Mouse (Mus musculus) MEL (cell line): ENCODE results near the gene Csad.

Source experiments
- BHLHE40 ChIP-seq: IDR thresholded peaks from 2 replicates; pipeline ENCODE4 v1.6.1; 2012; ENCODE audit warnings: low read depth, mild to moderate bottlenecking, inconsistent platforms, low read length, improper control_type of control experiment, borderline replicate concordance
- CHD2 ChIP-seq: IDR thresholded peaks from 2 replicates; pipeline ENCODE4 v1.6.1; 2011; ENCODE audit warnings: low read length, improper control_type of control experiment
- CTCF ChIP-seq, 3 experiments: IDR thresholded peaks in 2 of 3; conservative IDR thresholded peaks in 1 of 3; 2 replicates each; pipeline ENCODE4 v1.5.1; 2011 to 2012; ENCODE audit warnings: low read length in 3 of 3, low read depth in 2 of 3, mild to moderate bottlenecking in 2 of 3, improper control_type of control experiment in 1 of 3, inconsistent platforms in 1 of 3, mixed read lengths in 1 of 3, moderate library complexity in 1 of 3; ENCODE audit not compliant: control insufficient read depth in 1 of 3, insufficient read depth in 1 of 3, poor library complexity in 1 of 3, severe bottlenecking in 1 of 3
- E2F4 ChIP-seq: IDR thresholded peaks from 2 replicates; pipeline ENCODE4 v1.6.1; 2011; ENCODE audit warnings: low read depth, low read length, improper control_type of control experiment, borderline replicate concordance
- ETS1 ChIP-seq: IDR thresholded peaks from 2 replicates; pipeline ENCODE4 v1.6.1; 2012; ENCODE audit warnings: low read depth, mild to moderate bottlenecking, inconsistent platforms, low read length, improper control_type of control experiment, moderate library complexity
- GABPA ChIP-seq: IDR thresholded peaks from 2 replicates; pipeline ENCODE4 v1.6.1; 2012; ENCODE audit warnings: low read depth, mild to moderate bottlenecking, inconsistent platforms, low read length, improper control_type of control experiment, moderate library complexity
- JUND ChIP-seq: IDR thresholded peaks from 2 replicates; pipeline ENCODE4 v1.6.1; 2011; ENCODE audit warnings: low read depth, mild to moderate bottlenecking, improper control_type of control experiment, low read length
- MAFK ChIP-seq: IDR thresholded peaks from 2 replicates; pipeline ENCODE4 v1.6.1; 2011; ENCODE audit warnings: low read depth, mild to moderate bottlenecking, low read length, improper control_type of control experiment, borderline replicate concordance
- POLR2A ChIP-seq, 2 experiments: IDR thresholded peaks; 2 replicates each; pipeline ENCODE4 v1.6.1; 2011 to 2012; ENCODE audit warnings: low read length in 2 of 2, mild to moderate bottlenecking in 2 of 2, control low read depth in 1 of 2, improper control_type of control experiment in 1 of 2, low read depth in 1 of 2, moderate library complexity in 1 of 2; ENCODE audit not compliant: control insufficient read depth in 1 of 2, insufficient read depth in 1 of 2, poor library complexity in 1 of 2
- SIN3A ChIP-seq: IDR thresholded peaks from 2 replicates; pipeline ENCODE4 v1.6.1; 2012; ENCODE audit warnings: low read length, improper control_type of control experiment, inconsistent platforms
- USF1 ChIP-seq: IDR thresholded peaks from 2 replicates; pipeline ENCODE4 v1.6.1; 2014; ENCODE audit warnings: low read depth, mild to moderate bottlenecking, inconsistent platforms, low read length, improper control_type of control experiment, moderate library complexity
- USF2 ChIP-seq, 2 experiments: IDR thresholded peaks; 2 replicates each; pipeline ENCODE4 v1.6.1; 2011 to 2012; ENCODE audit warnings: improper control_type of control experiment in 2 of 2, low read length in 2 of 2, borderline replicate concordance in 1 of 2, inconsistent platforms in 1 of 2, low read depth in 1 of 2, mild to moderate bottlenecking in 1 of 2; ENCODE audit not compliant: insufficient read depth in 1 of 2
- ZC3H11A ChIP-seq: IDR thresholded peaks from 2 replicates; pipeline ENCODE4 v1.6.1; 2012; ENCODE audit warnings: low read depth, mild to moderate bottlenecking, inconsistent platforms, low read length, improper control_type of control experiment

DNA sequence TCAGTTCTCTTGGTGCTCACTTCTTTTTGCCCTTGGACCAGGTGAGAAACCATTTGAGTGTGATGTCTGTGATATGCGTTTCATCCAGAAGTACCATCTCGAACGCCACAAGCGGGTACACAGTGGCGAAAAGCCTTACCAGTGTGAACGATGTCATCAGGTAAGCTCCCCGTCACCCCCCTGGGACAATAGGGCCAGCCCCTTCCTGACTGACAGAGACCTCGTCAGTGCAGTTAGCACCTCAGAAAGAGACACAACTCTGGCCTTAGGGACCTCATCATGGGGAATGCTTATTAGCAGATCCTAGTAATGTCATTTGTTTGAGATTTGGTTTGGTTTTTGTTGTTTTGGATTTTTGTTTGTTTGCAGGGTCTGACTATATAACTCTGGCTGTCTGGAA lies 4.6 kb upstream of the Csad start:
- TF ChIP-seq MAFK = no peak
- TF ChIP-seq CTCF (IDR thresholded peaks at IDR 0.05 in 2 of 3, conservative IDR thresholded peaks at IDR 0.05 in 1 of 3; ENCODE audit: control insufficient read depth in 1 of 3, insufficient read depth in 1 of 3, low read depth in 2 of 3, low read length in 3 of 3, poor library complexity in 1 of 3, severe bottlenecking in 1 of 3) = no peak
- TF ChIP-seq POLR2A (IDR thresholded peaks at IDR 0.05; ENCODE audit: control insufficient read depth in 1 of 2, insufficient read depth in 1 of 2, low read depth in 1 of 2, low read length in 2 of 2, poor library complexity in 1 of 2) = no peak
- TF ChIP-seq E2F4 = no peak
- no peak for TF ChIP-seq USF2 (IDR thresholded peaks at IDR 0.05; ENCODE audit: borderline replicate concordance in 1 of 2, insufficient read depth in 1 of 2, low read depth in 1 of 2, low read length in 2 of 2)
- TF ChIP-seq USF1 = no peak
- no peak for TF ChIP-seq ETS1
- no peak for TF ChIP-seq CHD2
- TF ChIP-seq ZC3H11A = no peak
- no peak for TF ChIP-seq JUND
- no peak for TF ChIP-seq SIN3A
- TF ChIP-seq GABPA = no peak
- TF ChIP-seq BHLHE40 = no peak
